Mouse (Mus musculus): ENCODE data around the gene Bpifb5.

GRCm38 (mm10) chr2:154187468-154187867 lies 36.1 kb upstream of the Bpifb5 start:
- TF ChIP-seq POLR2A (IDR thresholded peaks at IDR 0.05; ENCODE audit: borderline replicate concordance, low read depth, low read length) = no peak
- TF ChIP-seq CTCF (IDR thresholded peaks at IDR 0.05; ENCODE audit: low read depth, low read length) = no peak

All from bone marrow macrophage, adult 2 months (primary cell).